Mouse (Mus musculus): ENCODE results near the gene Rab10. TPM values are rescaled to one million over a fixed set of nuclear protein-coding genes. Genes with fewer than 3 reads are reported as not detected.

Gene Rab10
- polyA plus RNA-seq, 1 experiment from 2014 or later, result 65.1 TPM

DNA sequence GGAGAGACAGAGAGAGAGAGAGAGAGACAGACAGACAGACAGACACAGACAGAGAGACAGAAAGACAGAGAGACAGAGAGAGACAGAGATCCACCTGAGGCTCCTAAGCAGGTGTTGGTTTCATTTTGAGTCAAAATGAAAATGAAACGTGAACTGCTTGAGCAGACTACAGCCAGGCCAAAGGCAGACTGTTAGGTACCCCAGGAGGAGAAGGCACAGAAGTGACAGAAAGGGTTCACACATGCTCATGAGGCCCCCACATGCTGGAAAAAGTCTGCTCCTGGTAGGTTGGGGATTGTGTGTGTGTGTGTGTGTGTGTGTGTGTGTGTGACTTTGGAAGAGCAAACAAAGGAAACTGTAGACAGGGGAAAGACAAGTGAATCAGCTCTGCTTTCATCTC lies 29.2 kb upstream of the Rab10 start:
- ATAC-seq (ENCODE audit: low FRiP score, low TSS enrichment), result no peak
- no peaks in the 10 kb centered on the region for H3K9me3 ChIP-seq (ENCODE audit: low read length)
- H3K36me3 ChIP-seq (ENCODE audit: insufficient read depth, low read length), result no peaks in the 10 kb centered on the region
- no peaks in the 10 kb centered on the region for H3K27me3 ChIP-seq (ENCODE audit: insufficient read depth, low read length)
- H3K4me3 ChIP-seq (ENCODE audit: low read length), result no peak overlapping the region
- H3K4me2 ChIP-seq (replicated peaks; ENCODE audit: low read depth, low read length), result no peak overlapping the region
- H3K27ac ChIP-seq (ENCODE audit: low read length), result no peak overlapping the region
- H3K9ac ChIP-seq (replicated peaks; ENCODE audit: low read length), result no peak overlapping the region
- no peaks in the 10 kb centered on the region for H3K4me1 ChIP-seq (ENCODE audit: insufficient read depth, low read length)
- 93% methylated on average over 1 of the region's 1 CpGs for WGBS

DNA sequence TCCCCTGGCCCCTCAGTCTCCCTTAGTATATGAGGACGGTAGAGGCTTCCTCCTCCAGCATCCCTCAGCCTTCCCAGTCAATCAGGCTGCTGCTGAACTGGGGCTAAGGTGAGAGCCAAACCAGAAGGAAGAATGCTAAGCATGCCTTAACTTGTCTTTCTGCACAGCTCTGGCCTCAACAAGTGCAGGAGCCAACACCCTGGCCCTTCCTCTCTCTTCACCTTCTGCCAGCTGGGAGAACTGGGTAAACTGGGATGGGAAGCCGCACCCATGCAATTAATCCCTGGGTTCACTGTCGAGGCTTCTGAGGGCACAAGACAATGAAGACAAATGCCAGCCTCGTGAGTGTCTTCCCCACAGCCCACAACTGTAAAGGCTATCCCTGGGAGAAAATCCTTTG lies 19.9 kb upstream of the Rab10 start:
- no peak for ATAC-seq (ENCODE audit: low FRiP score, low TSS enrichment)
- Histone ChIP-seq H3K9ac (replicated peaks; ENCODE audit: low read length) (no peak overlapping the region), H3K27ac (ENCODE audit: low read length) (no peak overlapping the region), H3K9me3 (ENCODE audit: low read length) (no peaks in the 10 kb centered on the region), H3K4me2 (replicated peaks; ENCODE audit: low read depth, low read length) (no peak overlapping the region), H3K36me3 (ENCODE audit: insufficient read depth, low read length) (no peaks in the 10 kb centered on the region), H3K4me3 (ENCODE audit: low read length) (no peak overlapping the region), H3K27me3 (ENCODE audit: insufficient read depth, low read length) (no peaks in the 10 kb centered on the region), H3K4me1 (ENCODE audit: insufficient read depth, low read length) (no peaks in the 10 kb centered on the region)
- WGBS, result 79% methylated on average over 4 of the region's 4 CpGs

DNA sequence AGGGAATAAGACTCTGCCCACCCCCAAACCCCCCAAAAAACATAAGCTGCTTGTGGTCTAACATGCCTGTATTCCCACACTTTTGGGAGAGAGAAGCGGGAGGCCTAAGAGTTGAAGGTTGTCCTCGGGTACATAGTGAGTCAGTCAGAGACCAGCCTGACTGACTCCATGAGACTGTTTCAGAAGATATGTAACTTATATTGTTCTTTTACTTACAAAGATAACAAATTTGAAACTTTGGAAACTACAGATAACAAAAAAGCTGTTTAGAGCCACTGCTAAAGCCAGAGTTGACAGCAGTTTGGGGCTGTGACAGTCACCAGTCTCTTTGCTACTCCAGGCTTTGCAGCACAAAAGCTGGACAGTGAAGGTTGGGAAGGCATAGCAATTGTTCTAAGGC lies 15.5 kb upstream of the Rab10 start:
- Histone ChIP-seq H3K9me3 (ENCODE audit: low read length) (no peaks in the 10 kb centered on the region), H3K9ac (replicated peaks; ENCODE audit: low read length) (no peak overlapping the region), H3K4me1 (ENCODE audit: insufficient read depth, low read length) (no peaks in the 10 kb centered on the region), H3K4me2 (replicated peaks; ENCODE audit: low read depth, low read length) (no peak overlapping the region), H3K27me3 (ENCODE audit: insufficient read depth, low read length) (no peaks in the 10 kb centered on the region), H3K27ac (ENCODE audit: low read length) (no peak overlapping the region), H3K36me3 (ENCODE audit: insufficient read depth, low read length) (no peaks in the 10 kb centered on the region), H3K4me3 (ENCODE audit: low read length) (no peak overlapping the region)
- no peak for ATAC-seq (ENCODE audit: low FRiP score, low TSS enrichment)
- WGBS, result 84% methylated on average over 2 of the region's 2 CpGs

- H3K27me3 ChIP-seq (ENCODE audit: insufficient read depth, low read length), result no peaks in the 10 kb centered on the region
- no peak overlapping the region for H3K9ac ChIP-seq (replicated peaks; ENCODE audit: low read length)
- no peak for ATAC-seq (ENCODE audit: low FRiP score, low TSS enrichment)
- no peaks in the 10 kb centered on the region for H3K9me3 ChIP-seq (ENCODE audit: low read length)
- no peak overlapping the region for H3K27ac ChIP-seq (ENCODE audit: low read length)
- no peaks in the 10 kb centered on the region for H3K4me1 ChIP-seq (ENCODE audit: insufficient read depth, low read length)
- H3K4me2 ChIP-seq (replicated peaks; ENCODE audit: low read depth, low read length), result no peak overlapping the region
- H3K4me3 ChIP-seq (ENCODE audit: low read length), result no peak overlapping the region
- no peaks in the 10 kb centered on the region for H3K36me3 ChIP-seq (ENCODE audit: insufficient read depth, low read length)
- WGBS, result 77% methylated on average over 6 of the region's 6 CpGs
These were observed 13.5 kb upstream of the Rab10 start for GRCm38 (mm10) chr12:3323241-3323640.

DNA sequence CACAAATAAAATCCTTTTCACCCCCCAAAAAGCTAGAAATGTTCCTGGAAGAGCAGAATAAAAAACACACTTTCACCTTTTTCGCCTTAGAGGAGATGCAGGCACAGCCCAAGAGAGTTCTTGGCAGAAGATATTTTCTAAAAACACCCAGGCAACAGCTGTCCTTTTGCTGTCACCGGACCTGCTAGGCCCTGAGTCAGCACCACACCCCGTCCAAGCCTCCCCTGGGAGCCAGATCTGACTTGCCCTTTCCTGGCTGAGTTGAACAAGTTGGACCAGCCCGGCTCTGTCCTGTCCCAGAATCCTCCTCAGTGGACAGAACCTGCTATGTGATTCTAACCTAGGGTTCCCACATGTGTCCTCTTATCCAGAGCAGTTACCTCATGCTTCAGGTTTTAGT lies 9.6 kb upstream of the Rab10 start:
- no peak overlapping the region for H3K4me3 ChIP-seq (ENCODE audit: low read length)
- no peaks in the 10 kb centered on the region for H3K27me3 ChIP-seq (ENCODE audit: insufficient read depth, low read length)
- H3K9ac ChIP-seq (replicated peaks; ENCODE audit: low read length), result no peak overlapping the region
- no peak overlapping the region for H3K4me2 ChIP-seq (replicated peaks; ENCODE audit: low read depth, low read length)
- H3K9me3 ChIP-seq (ENCODE audit: low read length), result no peaks in the 10 kb centered on the region
- 68% methylated on average over 4 of the region's 4 CpGs for WGBS
- H3K4me1 ChIP-seq (ENCODE audit: insufficient read depth, low read length), result no peaks in the 10 kb centered on the region
- no peak overlapping the region for H3K27ac ChIP-seq (ENCODE audit: low read length)
- H3K36me3 ChIP-seq (ENCODE audit: insufficient read depth, low read length), result no peaks in the 10 kb centered on the region
- ATAC-seq (ENCODE audit: low FRiP score, low TSS enrichment), result no peak

DNA sequence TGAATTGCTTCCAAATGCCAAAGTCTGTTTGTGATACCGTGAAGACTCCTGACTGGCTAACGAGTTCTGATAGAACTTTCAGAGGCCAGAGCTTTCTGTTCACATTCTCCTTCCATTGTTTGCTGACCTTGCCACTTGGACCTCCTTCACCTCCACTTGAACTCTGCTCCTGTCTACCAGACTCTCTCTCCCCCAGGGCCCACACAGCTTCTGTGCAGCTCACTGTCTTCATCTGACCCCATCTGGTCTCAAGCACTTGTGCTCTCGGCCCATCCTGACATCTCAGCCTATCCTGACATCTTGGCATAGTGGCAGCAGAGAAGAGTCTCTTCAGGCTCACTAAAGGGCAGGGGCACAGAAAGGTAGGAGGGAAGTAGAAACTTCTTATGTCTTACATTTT lies 7.2 kb upstream of the Rab10 start:
- no peaks in the 10 kb centered on the region for H3K36me3 ChIP-seq (ENCODE audit: insufficient read depth, low read length)
- ATAC-seq (ENCODE audit: low FRiP score, low TSS enrichment), result no peak
- no peaks in the 10 kb centered on the region for H3K27me3 ChIP-seq (ENCODE audit: insufficient read depth, low read length)
- no peak overlapping the region for H3K4me3 ChIP-seq (ENCODE audit: low read length)
- no peaks in the 10 kb centered on the region for H3K9me3 ChIP-seq (ENCODE audit: low read length)
- no peak overlapping the region for H3K27ac ChIP-seq (ENCODE audit: low read length)
- H3K4me2 ChIP-seq (replicated peaks; ENCODE audit: low read depth, low read length), result no peak overlapping the region
- WGBS, result 27% methylated on average over 3 of the region's 3 CpGs
- H3K9ac ChIP-seq (replicated peaks; ENCODE audit: low read length), result no peak overlapping the region
- H3K4me1 ChIP-seq (ENCODE audit: insufficient read depth, low read length), result no peaks in the 10 kb centered on the region

DNA sequence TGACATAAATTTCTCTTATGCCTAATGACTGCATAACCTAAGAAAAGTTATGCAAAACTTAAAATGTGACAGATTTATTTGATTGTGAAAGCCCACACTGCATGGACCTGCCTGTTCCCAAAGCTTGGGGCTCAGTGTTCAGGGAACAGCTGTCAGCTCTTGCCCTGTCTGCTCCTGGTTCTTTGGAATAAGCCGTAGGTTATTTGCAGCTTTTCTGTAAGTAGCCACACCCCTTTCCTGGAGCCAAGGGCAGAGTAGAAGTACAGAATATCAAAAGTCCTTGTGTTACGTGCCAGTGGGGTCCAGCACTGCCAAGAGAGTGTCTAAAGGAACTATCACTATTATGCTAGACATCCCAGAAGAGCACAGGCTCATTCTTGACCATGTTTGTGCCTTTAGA lies 6.3 kb upstream of the Rab10 start:
- Histone ChIP-seq H3K4me3 (ENCODE audit: low read length) (no peak overlapping the region), H3K27me3 (ENCODE audit: insufficient read depth, low read length) (no peaks in the 10 kb centered on the region), H3K36me3 (ENCODE audit: insufficient read depth, low read length) (no peaks in the 10 kb centered on the region), H3K9me3 (ENCODE audit: low read length) (no peaks in the 10 kb centered on the region), H3K27ac (ENCODE audit: low read length) (no peak overlapping the region), H3K9ac (replicated peaks; ENCODE audit: low read length) (no peak overlapping the region), H3K4me2 (replicated peaks; ENCODE audit: low read depth, low read length) (no peak overlapping the region), H3K4me1 (ENCODE audit: insufficient read depth, low read length) (no peaks in the 10 kb centered on the region)
- no peak for ATAC-seq (ENCODE audit: low FRiP score, low TSS enrichment)
- WGBS, result 20% methylated on average over 2 of the region's 2 CpGs

DNA sequence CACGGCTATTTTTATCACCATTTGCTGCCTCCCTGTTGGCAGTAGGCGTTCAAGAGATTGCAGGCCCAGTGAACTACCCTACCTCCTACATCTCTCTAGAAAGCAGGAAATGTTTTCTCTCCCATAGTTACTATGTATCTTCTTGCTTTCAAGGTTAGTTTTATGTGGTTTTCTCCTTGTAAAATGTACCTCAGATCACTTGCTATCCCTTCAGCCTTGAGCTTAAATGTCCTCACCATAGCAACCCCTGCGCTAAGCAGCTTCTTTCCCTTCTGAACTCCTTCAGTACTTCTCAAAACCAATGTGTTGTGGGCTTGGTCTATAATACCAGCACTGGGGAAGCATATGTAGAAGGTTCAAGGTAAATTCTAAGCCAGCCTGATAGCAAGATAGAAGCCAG lies 3.1 kb upstream of the Rab10 start:
- Histone ChIP-seq H3K9ac (replicated peaks; ENCODE audit: low read length) (no peak overlapping the region), H3K4me2 (replicated peaks; ENCODE audit: low read depth, low read length) (no peak overlapping the region), H3K9me3 (ENCODE audit: low read length) (no peaks in the 10 kb centered on the region), H3K27ac (ENCODE audit: low read length) (no peak overlapping the region), H3K27me3 (ENCODE audit: insufficient read depth, low read length) (no peaks in the 10 kb centered on the region), H3K4me1 (ENCODE audit: insufficient read depth, low read length) (peaks cover 4% of the 10 kb centered on the region), H3K36me3 (ENCODE audit: insufficient read depth, low read length) (no peaks in the 10 kb centered on the region), H3K4me3 (ENCODE audit: low read length) (no peak overlapping the region)
- ATAC-seq (ENCODE audit: low FRiP score, low TSS enrichment), result no peak
- 72% methylated on average over 3 of the region's 3 CpGs for whole genome bisulfite sequencing

DNA sequence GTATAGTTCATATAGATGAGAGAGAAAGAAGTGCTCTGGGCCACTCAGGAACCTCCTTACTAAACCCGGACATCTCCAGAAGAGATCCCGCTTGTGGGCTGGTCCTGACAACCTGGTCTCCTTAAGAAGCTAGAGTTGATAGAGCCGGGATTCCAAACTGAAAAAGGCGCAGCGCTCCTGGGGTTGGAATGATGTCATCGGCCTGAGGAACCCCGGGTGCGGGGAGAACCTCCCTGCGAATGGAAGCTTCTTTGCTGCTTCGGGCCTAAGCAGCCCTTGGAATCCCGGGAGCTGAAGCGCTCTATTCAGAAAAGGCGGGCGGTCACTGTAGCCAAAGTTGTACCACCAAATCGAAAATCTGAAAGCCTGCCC lies 538 bp upstream of the Rab10 start:
- Histone ChIP-seq H3K4me3 (ENCODE audit: low read length) (peak overlapping the region; percentile 96), H3K4me1 (ENCODE audit: insufficient read depth, low read length) (peaks cover 16% of the 10 kb centered on the region), H3K9me3 (ENCODE audit: low read length) (no peaks in the 10 kb centered on the region), H3K36me3 (ENCODE audit: insufficient read depth, low read length) (no peaks in the 10 kb centered on the region), H3K9ac (replicated peaks; ENCODE audit: low read length) (peak overlapping the region; percentile 75), H3K4me2 (replicated peaks; ENCODE audit: low read depth, low read length) (peak overlapping the region; percentile 93), H3K27me3 (ENCODE audit: insufficient read depth, low read length) (no peaks in the 10 kb centered on the region), H3K27ac (ENCODE audit: low read length) (peak overlapping the region; percentile 91)
- no peak for ATAC-seq (ENCODE audit: low FRiP score, low TSS enrichment)
- 2% methylated on average over 15 of the region's 15 CpGs for WGBS

DNA sequence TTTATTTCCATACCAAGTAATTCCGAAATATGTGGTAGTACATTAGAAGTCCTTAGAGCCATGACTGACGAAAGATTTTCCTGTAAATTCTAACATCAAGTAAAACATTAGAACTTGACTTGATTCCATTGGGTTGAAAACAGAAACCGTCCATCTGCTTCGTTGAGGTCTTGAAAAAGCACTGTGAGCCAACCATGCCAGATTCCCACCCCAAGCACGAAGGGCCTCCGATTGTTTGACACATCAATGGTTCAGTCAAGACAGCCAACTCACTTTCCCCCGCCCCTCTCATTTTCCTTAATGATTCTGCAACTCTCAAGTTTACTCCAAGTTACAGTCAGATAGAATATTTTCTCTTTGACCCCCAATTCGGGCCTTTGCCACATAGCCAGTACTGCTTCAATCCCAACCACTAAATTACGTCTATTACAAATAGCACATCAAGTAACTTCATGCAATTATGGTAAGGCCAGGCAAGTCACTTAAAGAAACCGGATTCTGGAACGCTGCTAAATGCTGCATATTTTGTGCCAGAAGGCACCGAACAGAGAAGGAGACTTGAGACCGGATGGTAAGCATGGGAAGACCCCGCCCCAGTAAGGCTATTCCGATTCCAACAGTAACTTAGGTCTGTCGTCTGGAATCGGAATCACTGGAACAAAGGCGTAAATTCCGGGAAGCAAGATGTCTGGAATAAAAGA lies 1.1 kb downstream of the Rab10 start:
- H3K9ac ChIP-seq (replicated peaks; ENCODE audit: low read length), result peak overlapping the region; percentile 92
- no peaks in the 10 kb centered on the region for H3K36me3 ChIP-seq (ENCODE audit: insufficient read depth, low read length)
- no peaks in the 10 kb centered on the region for H3K27me3 ChIP-seq (ENCODE audit: insufficient read depth, low read length)
- H3K4me3 ChIP-seq (ENCODE audit: low read length), result peak overlapping the region; percentile 96
- WGBS, result 1% methylated on average over 19 of the region's 19 CpGs
- peak overlapping the region; percentile 61 for H3K4me2 ChIP-seq (replicated peaks; ENCODE audit: low read depth, low read length)
- ATAC-seq (ENCODE audit: low FRiP score, low TSS enrichment), result no peak
- no peaks in the 10 kb centered on the region for H3K9me3 ChIP-seq (ENCODE audit: low read length)
- H3K27ac ChIP-seq (ENCODE audit: low read length), result peak overlapping the region; percentile 98
- peaks cover 16% of the 10 kb centered on the region for H3K4me1 ChIP-seq (ENCODE audit: insufficient read depth, low read length)
